ENCODE assay signal across 11 mouse cellular contexts in genomic region chr14:17005194-17006018, GRCm38 (mm10).
DNase-seq lines count a peak whose midpoint lies in the region; ATAC-seq lines count a peak whose summit lies in the region.
"Had no signal": no experiment of that assay in that cellular context is flagged by ENCODE, and none has a peak within 500 bp of the region (broad histone marks: within the 10 kb centered on the region; RNA-seq: fewer than 3 reads in every experiment).

No protein-coding gene starts in this region.

- H3K4me2 ChIP-seq in limb, embryonic 13.5 days (replicated peaks), result no peak overlapping the region
- H3K4me2 ChIP-seq: hindbrain, embryonic 15.5 days; limb, embryonic 12.5 days had no signal

- intact Hi-C loops in heart, postnatal 25 days (cut with DNase I), result no loop called here

- no peaks in the 10 kb centered on the region for H3K27me3 ChIP-seq in limb, embryonic 13.5 days
- H3K27me3 ChIP-seq in limb, embryonic 10.5 days (ENCODE audit: low read depth, poor library complexity, severe bottlenecking), result no peaks in the 10 kb centered on the region
- H3K27me3 ChIP-seq: hindbrain, embryonic 15.5 days; limb, embryonic 12.5 days had no signal

- H3K36me3 ChIP-seq in limb, embryonic 13.5 days, result no peaks in the 10 kb centered on the region
- H3K36me3 ChIP-seq in limb, embryonic 10.5 days, result no peaks in the 10 kb centered on the region
- H3K36me3 ChIP-seq: hindbrain, embryonic 15.5 days; limb, embryonic 12.5 days had no signal

- H3K27ac ChIP-seq in limb, embryonic 13.5 days, result no peak overlapping the region
- H3K27ac ChIP-seq in limb, embryonic 10.5 days, result no peak overlapping the region
- H3K27ac ChIP-seq: hindbrain, embryonic 15.5 days; limb, embryonic 12.5 days had no signal

- ATAC-seq in frontal cortex, adult (ENCODE audit: low TSS enrichment), result peak; percentile 44; the same call in 1 of the 2 replicates
- peak; percentile 73 for ATAC-seq in limb, embryonic 13.5 days (ENCODE audit: low FRiP score, low read depth)

- 83% methylated on average over 8 of the region's 8 CpGs for WGBS in limb, embryonic 13.5 days
- WGBS in limb, embryonic 10.5 days, result 94% methylated on average over 8 of the region's 8 CpGs

- no peak overlapping the region for H3K4me3 ChIP-seq in limb, embryonic 13.5 days
- no peak overlapping the region for H3K4me3 ChIP-seq in limb, embryonic 10.5 days
- H3K4me3 ChIP-seq: hindbrain, embryonic 15.5 days; limb, embryonic 12.5 days had no signal

- H3K9ac ChIP-seq in limb, embryonic 13.5 days, result no peak overlapping the region
- H3K9ac ChIP-seq: hindbrain, embryonic 15.5 days; limb, embryonic 12.5 days had no signal

- no peaks in the 10 kb centered on the region for H3K9me3 ChIP-seq in limb, embryonic 13.5 days
- H3K9me3 ChIP-seq in limb, embryonic 10.5 days (replicated peaks), result no peaks in the 10 kb centered on the region
- H3K9me3 ChIP-seq: hindbrain, embryonic 15.5 days; limb, embryonic 12.5 days had no signal

- H3K4me1 ChIP-seq in limb, embryonic 13.5 days, result peaks cover 4% of the 10 kb centered on the region; the same call in 1 of the 2 replicates
- no peaks in the 10 kb centered on the region for H3K4me1 ChIP-seq in limb, embryonic 10.5 days
- H3K4me1 ChIP-seq: hindbrain, embryonic 15.5 days; limb, embryonic 12.5 days had no signal

- no peak for DNase-seq in frontal cortex, postnatal 14 days (ENCODE audit: low spot score in 2 of 2)
- no peak for DNase-seq in limb, embryonic 10.5 days (ENCODE audit: low spot score)
- DNase-seq in heart, postnatal 25 days (ENCODE audit: low spot score), result peak; percentile 14
- DNase-seq in lung, postnatal 4 days, result peak; percentile 6 to 31
- DNase-seq in adrenal gland, postnatal 14 days, result no peak
- DNase-seq in adrenal gland, postnatal 10 days, result no peak
- DNase-seq: cerebellum, adult 11 months had no signal

Comparison
In these comparisons a context has a peak if more than half of its experiments do, and no peak if none do; other contexts are left out.
1. DNase-seq: peak in heart, postnatal 25 days (single experiment) and lung, postnatal 4 days (2 of 2); none in frontal cortex, postnatal 14 days (0 of 2), limb, embryonic 10.5 days (single experiment), adrenal gland, postnatal 14 days (single experiment) and adrenal gland, postnatal 10 days (single experiment).